Mouse (Mus musculus): Measurements from ENCODE around the gene Vmn2r31. TPM values are rescaled to one million over a fixed set of nuclear protein-coding genes. Genes with fewer than 3 reads are reported as not detected.
"Not testable (repeated sequence)": the region's sequence is repeated elsewhere in the genome, so short reads cannot be mapped to it uniquely, and the experiment has no call there.

The Vmn2r31 gene
- not detected in 2 replicates for polyA plus RNA-seq (2016; fragmentation: Nextera tagmentation; extraction: Ambion mirVana)

GRCm38 (mm10) chr7:7399603-7400002 is at the start of gene Vmn2r31:
Gene Vmn2r31 (minus strand): TSS chr7:7399703.
- not testable (repeated sequence) for H3K9me3 ChIP-seq; ATAC-seq (ENCODE audit: low FRiP score, low read depth); H3K27ac ChIP-seq; H3K4me2 ChIP-seq (replicated peaks); H3K4me1 ChIP-seq; H3K27me3 ChIP-seq (replicated peaks); H3K9ac ChIP-seq; H3K36me3 ChIP-seq; H3K4me3 ChIP-seq

- H3K27me3 ChIP-seq (replicated peaks); H3K4me3 ChIP-seq; H3K27ac ChIP-seq; ATAC-seq (ENCODE audit: low FRiP score, low read depth); H3K36me3 ChIP-seq; H3K4me2 ChIP-seq (replicated peaks); H3K9ac ChIP-seq; H3K9me3 ChIP-seq; H3K4me1 ChIP-seq: not testable (repeated sequence)
- WGBS: 43% methylated on average over 12 of the region's 12 CpGs
Measured at GRCm38 (mm10) chr7:7374431-7374830, 25.1 kb downstream of the Vmn2r31 start, which contains the start of gene Gm45783. Gene Gm45783 (minus strand): TSS chr7:7374573.

GRCm38 (mm10) chr7:7337509-7337908 is 62.0 kb downstream of the Vmn2r31 start, which contains the start of gene Vmn2r30:
Gene Vmn2r30 (minus strand): TSS chr7:7337609.
- H3K4me3 ChIP-seq; H3K9ac ChIP-seq; ATAC-seq (ENCODE audit: low FRiP score, low read depth); H3K4me1 ChIP-seq; H3K4me2 ChIP-seq (replicated peaks); H3K27me3 ChIP-seq (replicated peaks); H3K9me3 ChIP-seq; H3K36me3 ChIP-seq; H3K27ac ChIP-seq: not testable (repeated sequence)
- WGBS: 40% methylated on average over 1 of the region's 1 CpGs

Other genes with a start within 250 kb of the Vmn2r31 start
- gene Zfp418, start 228.4 kb downstream of the Vmn2r31 start, polyA plus RNA-seq (2016; fragmentation: Nextera tagmentation; extraction: Ambion mirVana): 2.6 and 2.8 TPM in 2 replicates
- gene Zfp772, start 189.7 kb downstream of the Vmn2r31 start, polyA plus RNA-seq (2016; fragmentation: Nextera tagmentation; extraction: Ambion mirVana): 8.9 and 9.0 TPM in 2 replicates
- 0.43 and 0.83 TPM in 2 replicates for gene Vmn2r29, start 152.4 kb downstream of the Vmn2r31 start, polyA plus RNA-seq (2016; fragmentation: Nextera tagmentation; extraction: Ambion mirVana)
- 2.5 and 3.5 TPM in 2 replicates for gene Gm45844, start 121.4 kb downstream of the Vmn2r31 start, polyA plus RNA-seq (2016; fragmentation: Nextera tagmentation; extraction: Ambion mirVana)
- 107 and 108 TPM in 2 replicates for gene Clcn4, start 98.9 kb downstream of the Vmn2r31 start, polyA plus RNA-seq (2016; fragmentation: Nextera tagmentation; extraction: Ambion mirVana)
- gene Vmn2r30, start 62.1 kb downstream of the Vmn2r31 start, polyA plus RNA-seq (2016; fragmentation: Nextera tagmentation; extraction: Ambion mirVana): not detected in 2 replicates
- gene Gm45783, start 25.1 kb downstream of the Vmn2r31 start, polyA plus RNA-seq (2016; fragmentation: Nextera tagmentation; extraction: Ambion mirVana): not detected in 2 replicates
- not detected in 2 replicates for gene Vmn2r32, start 80.3 kb upstream of the Vmn2r31 start, polyA plus RNA-seq (2016; fragmentation: Nextera tagmentation; extraction: Ambion mirVana)
- gene Vmn2r33, start 167.1 kb upstream of the Vmn2r31 start, polyA plus RNA-seq (2016; fragmentation: Nextera tagmentation; extraction: Ambion mirVana): not detected in 2 replicates